Mouse (Mus musculus): ENCODE measurements around the gene Lmo1.
A peak's percentile ranks its signal among the peaks of the same experiment; 100 is the strongest.
"Not testable (repeated sequence)": the region's sequence is repeated elsewhere in the genome, so short reads cannot be mapped to it uniquely, and the experiment has no call there.

Gene Lmo1

GRCm38 (mm10) chr7:109142564-109142963, 32.4 kb downstream of the Lmo1 start:
- peaks cover 42% of the 10 kb centered on the region for H3K27me3 ChIP-seq (ENCODE audit: insufficient read depth, low read length)
- TF ChIP-seq POU5F1 (IDR thresholded peaks at IDR 0.05; ENCODE audit: borderline replicate concordance, low read length) (no peak), CTCF (conservative IDR thresholded peaks at IDR 0.05; ENCODE audit: low read length) (no peak), NANOG (IDR thresholded peaks at IDR 0.05; ENCODE audit: borderline replicate concordance, low read length) (no peak)
- no peak overlapping the region for H3K4me3 ChIP-seq (replicated peaks; ENCODE audit: low read length)
- H3K9me3 ChIP-seq (ENCODE audit: low read length), result no peaks in the 10 kb centered on the region
- peaks cover 38% of the 10 kb centered on the region for H3K4me1 ChIP-seq (replicated peaks; ENCODE audit: low read depth, low read length)
- no peaks in the 10 kb centered on the region for H3K36me3 ChIP-seq (ENCODE audit: insufficient read depth, low read length)

DNA sequence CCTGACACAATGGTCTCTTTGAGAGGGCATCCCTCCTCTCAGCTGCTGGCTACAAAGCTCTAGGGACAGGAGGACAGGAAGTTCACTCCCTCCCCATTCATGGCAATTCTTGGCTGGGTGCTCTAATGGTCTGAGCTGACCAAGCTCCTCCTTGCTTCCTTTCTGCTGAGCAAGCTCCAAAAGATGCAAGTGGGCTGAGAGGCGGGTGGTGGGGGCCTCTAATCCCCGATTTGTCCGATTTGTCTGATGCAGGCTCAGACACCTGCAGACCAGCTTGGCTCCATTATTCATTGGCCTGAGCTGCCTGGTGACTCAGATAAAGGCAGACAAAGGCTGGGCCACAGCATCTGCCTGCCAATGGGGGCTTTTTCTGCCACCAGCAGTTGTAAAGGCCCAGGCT, 33.3 kb downstream of the Lmo1 start:
- H3K4me3 ChIP-seq (replicated peaks; ENCODE audit: low read length), result no peak overlapping the region
- TF ChIP-seq NANOG (IDR thresholded peaks at IDR 0.05; ENCODE audit: borderline replicate concordance, low read length), result no peak
- TF ChIP-seq CTCF (conservative IDR thresholded peaks at IDR 0.05; ENCODE audit: low read length), result no peak
- TF ChIP-seq POU5F1 (IDR thresholded peaks at IDR 0.05; ENCODE audit: borderline replicate concordance, low read length), result no peak
- no peaks in the 10 kb centered on the region for H3K36me3 ChIP-seq (ENCODE audit: insufficient read depth, low read length)
- H3K27me3 ChIP-seq (ENCODE audit: insufficient read depth, low read length), result peaks cover 42% of the 10 kb centered on the region
- H3K4me1 ChIP-seq (replicated peaks; ENCODE audit: low read depth, low read length), result peaks cover 38% of the 10 kb centered on the region
- H3K9me3 ChIP-seq (ENCODE audit: low read length), result no peaks in the 10 kb centered on the region

GRCm38 (mm10) chr7:109141054-109141453, 34.0 kb downstream of the Lmo1 start:
- Histone ChIP-seq H3K27me3 (ENCODE audit: insufficient read depth, low read length) (peaks cover 36% of the 10 kb centered on the region), H3K9me3 (ENCODE audit: low read length) (no peaks in the 10 kb centered on the region), H3K4me1 (replicated peaks; ENCODE audit: low read depth, low read length) (peaks cover 31% of the 10 kb centered on the region), H3K4me3 (replicated peaks; ENCODE audit: low read length) (no peak overlapping the region), H3K36me3 (ENCODE audit: insufficient read depth, low read length) (no peaks in the 10 kb centered on the region)
- TF ChIP-seq POU5F1 (IDR thresholded peaks at IDR 0.05; ENCODE audit: borderline replicate concordance, low read length) (no peak), NANOG (IDR thresholded peaks at IDR 0.05; ENCODE audit: borderline replicate concordance, low read length) (no peak), CTCF (conservative IDR thresholded peaks at IDR 0.05; ENCODE audit: low read length) (no peak)

DNA sequence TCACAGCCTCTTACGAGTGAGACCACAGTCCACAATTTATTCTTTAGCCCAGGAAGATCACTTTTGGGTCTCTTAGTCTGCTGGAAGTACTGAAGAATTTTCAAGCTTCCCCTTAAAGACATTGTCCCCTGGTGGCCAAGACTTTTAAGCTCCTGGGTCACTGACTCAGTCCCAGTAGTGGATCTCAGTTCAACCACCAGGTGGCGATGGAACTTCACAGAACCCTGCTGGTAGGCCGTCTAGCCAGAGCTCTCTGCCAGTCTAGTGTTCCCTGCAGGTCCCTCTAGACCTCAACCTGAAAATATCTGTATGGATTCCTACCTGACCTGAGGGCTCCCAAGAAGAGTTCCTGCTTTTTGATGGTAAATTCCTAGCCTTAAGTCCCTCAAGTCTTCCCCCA, 35.6 kb downstream of the Lmo1 start:
- peaks cover 25% of the 10 kb centered on the region for H3K27me3 ChIP-seq (ENCODE audit: insufficient read depth, low read length)
- no peak overlapping the region for H3K4me3 ChIP-seq (replicated peaks; ENCODE audit: low read length)
- no peaks in the 10 kb centered on the region for H3K9me3 ChIP-seq (ENCODE audit: low read length)
- H3K36me3 ChIP-seq (ENCODE audit: insufficient read depth, low read length), result no peaks in the 10 kb centered on the region
- H3K4me1 ChIP-seq (replicated peaks; ENCODE audit: low read depth, low read length), result peaks cover 17% of the 10 kb centered on the region
- peak; percentile 89 for TF ChIP-seq CTCF (conservative IDR thresholded peaks at IDR 0.05; ENCODE audit: low read length)
- no peak for TF ChIP-seq POU5F1 (IDR thresholded peaks at IDR 0.05; ENCODE audit: borderline replicate concordance, low read length)

DNA sequence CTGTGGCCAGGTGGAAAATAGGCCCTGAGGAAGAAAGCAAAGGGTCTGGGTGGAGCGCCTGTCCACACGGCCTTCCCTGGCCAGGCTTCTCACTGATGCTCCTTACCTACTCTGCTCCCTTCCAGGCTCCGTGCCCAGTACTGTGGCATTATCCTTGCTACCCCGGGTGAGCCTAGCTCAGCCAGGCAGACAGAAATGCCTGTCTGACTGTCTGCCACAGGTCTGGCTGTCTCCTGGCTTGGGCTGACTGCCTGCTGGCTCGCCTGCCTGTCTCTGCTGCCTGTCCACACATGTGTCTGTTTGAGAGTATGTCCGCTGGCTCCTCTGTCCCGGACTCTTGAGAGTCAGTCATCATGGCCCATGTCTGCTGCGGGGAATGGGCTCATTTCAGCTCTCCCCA, 37.6 kb downstream of the Lmo1 start:
- Histone ChIP-seq H3K27me3 (ENCODE audit: insufficient read depth, low read length) (peaks cover 5% of the 10 kb centered on the region), H3K4me3 (replicated peaks; ENCODE audit: low read length) (no peak overlapping the region), H3K9me3 (ENCODE audit: low read length) (no peaks in the 10 kb centered on the region), H3K36me3 (ENCODE audit: insufficient read depth, low read length) (no peaks in the 10 kb centered on the region), H3K4me1 (replicated peaks; ENCODE audit: low read depth, low read length) (0 out of 2 replicates have a peak, but pooled peaks cover 3% of the 10 kb centered on the region)
- TF ChIP-seq POU5F1 (IDR thresholded peaks at IDR 0.05; ENCODE audit: borderline replicate concordance, low read length) (no peak), CTCF (conservative IDR thresholded peaks at IDR 0.05; ENCODE audit: low read length) (no peak), NANOG (IDR thresholded peaks at IDR 0.05; ENCODE audit: borderline replicate concordance, low read length) (no peak)

- no peaks in the 10 kb centered on the region for H3K27me3 ChIP-seq (ENCODE audit: insufficient read depth, low read length)
- no peak overlapping the region for H3K4me3 ChIP-seq (replicated peaks; ENCODE audit: low read length)
- H3K4me1 ChIP-seq (replicated peaks; ENCODE audit: low read depth, low read length), result no peaks in the 10 kb centered on the region
- no peaks in the 10 kb centered on the region for H3K36me3 ChIP-seq (ENCODE audit: insufficient read depth, low read length)
- no peak for TF ChIP-seq POU5F1 (IDR thresholded peaks at IDR 0.05; ENCODE audit: borderline replicate concordance, low read length)
- TF ChIP-seq CTCF (conservative IDR thresholded peaks at IDR 0.05; ENCODE audit: low read length), result no peak
- TF ChIP-seq NANOG (IDR thresholded peaks at IDR 0.05; ENCODE audit: borderline replicate concordance, low read length), result no peak
- H3K9me3 ChIP-seq (ENCODE audit: low read length), result peaks cover 9% of the 10 kb centered on the region
Observed at GRCm38 (mm10) chr7:109131565-109131964, 43.4 kb downstream of the Lmo1 start.

DNA sequence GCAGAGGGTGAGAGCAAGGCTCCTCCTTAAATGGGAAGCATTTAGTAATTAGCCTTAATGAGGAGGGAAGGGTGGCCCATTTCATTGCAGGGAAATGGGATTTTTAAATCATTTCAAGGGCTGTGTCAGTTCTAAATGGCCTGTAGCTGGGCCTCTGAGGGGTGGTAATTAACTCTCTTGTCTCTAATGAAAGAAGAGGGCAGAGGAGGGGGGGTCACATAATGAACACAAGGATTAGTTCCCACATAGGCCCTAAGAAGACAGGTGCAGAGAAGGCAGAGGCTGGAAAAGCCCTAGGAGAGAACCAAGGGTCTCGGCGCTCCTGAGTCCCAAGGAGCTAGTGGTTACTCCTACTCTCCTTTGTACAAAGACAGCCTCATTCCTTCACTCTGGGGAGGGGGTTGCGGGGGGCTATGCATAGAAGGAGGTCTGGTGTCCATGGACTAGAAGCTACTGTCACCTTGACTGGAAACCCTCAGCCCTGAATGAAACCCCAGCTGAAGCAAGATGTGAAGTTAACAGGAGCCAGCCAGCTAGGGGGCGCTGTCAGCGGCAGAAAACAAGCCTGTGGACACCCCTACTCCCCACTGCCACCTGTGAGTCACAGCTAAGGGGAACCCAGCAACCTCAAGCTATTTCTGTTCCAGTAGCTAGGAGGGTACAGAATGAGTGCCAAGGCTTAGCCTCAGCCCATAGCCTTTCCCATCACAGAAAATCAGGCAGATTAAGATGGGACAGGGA, 44.9 kb downstream of the Lmo1 start:
- no peaks in the 10 kb centered on the region for H3K27me3 ChIP-seq (ENCODE audit: insufficient read depth, low read length)
- TF ChIP-seq NANOG (IDR thresholded peaks at IDR 0.05; ENCODE audit: borderline replicate concordance, low read length), result no peak
- TF ChIP-seq CTCF (conservative IDR thresholded peaks at IDR 0.05; ENCODE audit: low read length), result no peak
- no peak for TF ChIP-seq POU5F1 (IDR thresholded peaks at IDR 0.05; ENCODE audit: borderline replicate concordance, low read length)
- peaks cover 9% of the 10 kb centered on the region for H3K9me3 ChIP-seq (ENCODE audit: low read length)
- H3K36me3 ChIP-seq (ENCODE audit: insufficient read depth, low read length), result no peaks in the 10 kb centered on the region
- no peak overlapping the region for H3K4me3 ChIP-seq (replicated peaks; ENCODE audit: low read length)
- H3K4me1 ChIP-seq (replicated peaks; ENCODE audit: low read depth, low read length), result no peaks in the 10 kb centered on the region

DNA sequence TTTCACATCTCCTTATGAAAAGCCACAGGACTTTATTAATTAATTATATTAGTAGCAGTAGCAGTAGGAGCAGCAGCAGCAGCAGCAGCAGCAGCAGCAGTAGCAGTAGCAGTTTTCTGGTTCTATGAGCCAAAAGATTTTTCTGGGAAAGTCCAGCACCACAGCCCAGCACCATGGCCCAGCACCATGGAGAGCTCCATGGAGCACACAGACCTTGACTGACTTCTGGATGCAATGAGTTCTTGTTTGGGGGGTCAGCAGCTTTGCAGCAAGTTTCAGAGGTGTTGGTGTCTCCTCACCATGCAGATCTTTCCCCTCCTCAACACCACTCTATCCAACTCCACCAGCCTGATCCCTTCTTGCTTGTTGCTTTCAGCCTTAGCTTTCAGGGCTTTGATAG, 45.6 kb downstream of the Lmo1 start:
- Histone ChIP-seq H3K4me3 (replicated peaks; ENCODE audit: low read length) (no peak overlapping the region), H3K9me3 (ENCODE audit: low read length) (peaks cover 9% of the 10 kb centered on the region), H3K27me3 (ENCODE audit: insufficient read depth, low read length) (peaks cover 5% of the 10 kb centered on the region; the same call in 1 of the 2 replicates), H3K36me3 (ENCODE audit: insufficient read depth, low read length) (no peaks in the 10 kb centered on the region), H3K4me1 (replicated peaks; ENCODE audit: low read depth, low read length) (no peaks in the 10 kb centered on the region)
- TF ChIP-seq CTCF (conservative IDR thresholded peaks at IDR 0.05; ENCODE audit: low read length) (no peak), NANOG (IDR thresholded peaks at IDR 0.05; ENCODE audit: borderline replicate concordance, low read length) (no peak), POU5F1 (IDR thresholded peaks at IDR 0.05; ENCODE audit: borderline replicate concordance, low read length) (no peak)

- H3K4me3 ChIP-seq (replicated peaks; ENCODE audit: low read length), result no peak overlapping the region
- H3K27me3 ChIP-seq (ENCODE audit: insufficient read depth, low read length), result no peaks in the 10 kb centered on the region; the same call in 1 of the 2 replicates
- TF ChIP-seq POU5F1 (IDR thresholded peaks at IDR 0.05; ENCODE audit: borderline replicate concordance, low read length) (no peak), CTCF (conservative IDR thresholded peaks at IDR 0.05; ENCODE audit: low read length) (no peak), NANOG (IDR thresholded peaks at IDR 0.05; ENCODE audit: borderline replicate concordance, low read length) (no peak)
- no peaks in the 10 kb centered on the region for H3K4me1 ChIP-seq (replicated peaks; ENCODE audit: low read depth, low read length)
- H3K9me3 ChIP-seq (ENCODE audit: low read length), result no peaks in the 10 kb centered on the region
- no peaks in the 10 kb centered on the region for H3K36me3 ChIP-seq (ENCODE audit: insufficient read depth, low read length)
Observed at GRCm38 (mm10) chr7:109115929-109116328, 59.1 kb downstream of the Lmo1 start.

- not testable (repeated sequence) for H3K36me3 ChIP-seq (ENCODE audit: insufficient read depth, low read length); H3K4me3 ChIP-seq (replicated peaks; ENCODE audit: low read length); H3K9me3 ChIP-seq (ENCODE audit: low read length); H3K27me3 ChIP-seq (ENCODE audit: insufficient read depth, low read length); H3K4me1 ChIP-seq (replicated peaks; ENCODE audit: low read depth, low read length)
Observed at GRCm38 (mm10) chr7:109115488-109115887, 59.5 kb downstream of the Lmo1 start.
